Mouse (Mus musculus): ENCODE measurements around the gene Vps53.
"Not testable (repeated sequence)": the region's sequence is repeated elsewhere in the genome, so short reads cannot be mapped to it uniquely, and the experiment has no call there.

The Vps53 gene

GRCm38 (mm10) chr11:76179495-76180145 lies at the start of gene Vps53, which contains the start of gene Fam57a:
TSS of gene Vps53 (minus strand) at chr11:76179647.
TSS of gene Fam57a (plus strand) at chr11:76179671.
- DNase-seq (ENCODE audit: low spot score), result peak; percentile 83

GRCm38 (mm10) chr11:76225051-76225450 lies 45.6 kb upstream of the Vps53 start:
- DNase-seq (ENCODE audit: low spot score), result no peak

- no peak for DNase-seq (ENCODE audit: low spot score)
These were observed 45.2 kb upstream of the Vps53 start for GRCm38 (mm10) chr11:76224631-76225030.

- peak; percentile 100 for DNase-seq (ENCODE audit: low spot score)
These were observed 37.9 kb upstream of the Vps53 start, which contains the start of the genes Dbil5 and Gemin4 for GRCm38 (mm10) chr11:76217390-76217800. TSS of gene Dbil5 (plus strand) at chr11:76217608. TSS of gene Gemin4 (minus strand) at chr11:76217664.

- peak; percentile 45 for DNase-seq (ENCODE audit: low spot score)
These were observed 37.4 kb upstream of the Vps53 start for GRCm38 (mm10) chr11:76216681-76217389.

GRCm38 (mm10) chr11:76216049-76216540 lies 36.6 kb upstream of the Vps53 start:
- DNase-seq (ENCODE audit: low spot score), result no peak

- DNase-seq (ENCODE audit: low spot score), result no peak
These were observed 35.6 kb upstream of the Vps53 start for GRCm38 (mm10) chr11:76215011-76215410.

GRCm38 (mm10) chr11:76213841-76214240 lies 34.4 kb upstream of the Vps53 start:
- DNase-seq (ENCODE audit: low spot score), result peak; percentile 65

- not testable (repeated sequence) for DNase-seq (ENCODE audit: low spot score)
These were observed 32.1 kb upstream of the Vps53 start for GRCm38 (mm10) chr11:76211595-76211994.

- no peak for DNase-seq (ENCODE audit: low spot score)
These were observed 31.0 kb upstream of the Vps53 start for GRCm38 (mm10) chr11:76210228-76210985.

GRCm38 (mm10) chr11:76206793-76207192 lies 27.3 kb upstream of the Vps53 start:
- no peak for DNase-seq (ENCODE audit: low spot score)

- DNase-seq (ENCODE audit: low spot score), result peak; percentile 83
These were observed 22.6 kb upstream of the Vps53 start for GRCm38 (mm10) chr11:76201761-76202674.

GRCm38 (mm10) chr11:76196977-76197469 lies 17.6 kb upstream of the Vps53 start:
- no peak for DNase-seq (ENCODE audit: low spot score)

GRCm38 (mm10) chr11:76196275-76196976 lies 17.0 kb upstream of the Vps53 start:
- no peak for DNase-seq (ENCODE audit: low spot score)

- no peak for DNase-seq (ENCODE audit: low spot score)
These were observed 7.5 kb upstream of the Vps53 start for GRCm38 (mm10) chr11:76186908-76187307.

- DNase-seq (ENCODE audit: low spot score), result no peak
These were observed 4.3 kb upstream of the Vps53 start for GRCm38 (mm10) chr11:76183745-76184144.

GRCm38 (mm10) chr11:76180146-76180540 lies 696 bp upstream of the Vps53 start:
- no peak for DNase-seq (ENCODE audit: low spot score)

- peak; percentile 52 for DNase-seq (ENCODE audit: low spot score)
These were observed 537 bp downstream of the Vps53 start for GRCm38 (mm10) chr11:76178726-76179494.

- DNase-seq (ENCODE audit: low spot score), result no peak
These were observed 9.2 kb downstream of the Vps53 start for GRCm38 (mm10) chr11:76170207-76170606.

- no peak for DNase-seq (ENCODE audit: low spot score)
These were observed 10.5 kb downstream of the Vps53 start for GRCm38 (mm10) chr11:76168976-76169375.
